Mouse (Mus musculus) cerebellum, adult 18-20 months (tissue): ENCODE measurements around the gene Serpinc1.
"Not testable (repeated sequence)": the region's sequence is repeated elsewhere in the genome, so short reads cannot be mapped to it uniquely, and the experiment has no call there.

Experiments used
- DNase-seq, 2 experiments: peaks; one replicate each; pipeline ENCODE4 v3.0.0; 2021

The Serpinc1 gene

DNA sequence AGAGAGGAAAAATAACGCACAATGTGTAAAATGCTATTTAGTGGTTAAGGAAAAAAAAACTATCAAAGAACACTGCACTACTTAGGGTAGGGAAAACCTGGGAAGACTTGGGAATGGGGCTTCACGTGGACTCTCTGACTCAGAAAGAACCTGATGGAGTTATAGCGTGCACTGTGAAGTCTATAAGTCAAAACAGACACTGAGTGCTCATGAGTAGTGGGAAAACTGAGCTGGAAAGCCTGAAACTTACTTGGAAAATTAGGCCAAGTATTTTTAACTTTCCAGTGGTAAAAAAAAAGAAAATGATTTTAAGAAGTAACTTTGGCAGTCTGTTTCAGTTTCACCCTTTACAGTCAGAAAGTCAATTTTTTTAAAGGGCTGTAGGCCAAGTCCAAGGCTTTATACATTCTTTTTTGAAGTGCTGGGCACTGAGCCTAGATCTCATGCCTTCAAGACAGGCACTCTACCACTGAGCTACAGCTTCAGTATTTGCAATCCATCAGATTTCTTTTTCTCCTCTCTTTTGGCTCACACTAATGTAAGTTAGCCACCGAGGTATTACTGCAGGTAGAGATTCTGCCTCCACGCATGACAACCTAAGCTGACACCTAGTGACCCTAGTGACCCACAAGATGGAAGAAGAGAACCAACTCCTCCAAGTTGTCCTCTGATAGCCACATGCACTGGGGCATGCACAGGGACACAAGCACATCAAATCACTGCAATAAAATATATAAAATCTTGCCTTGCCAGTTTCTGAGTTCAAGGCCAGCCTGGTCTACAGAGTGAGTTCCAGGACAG, 47.2 kb downstream of the Serpinc1 start:
- DNase-seq, result no peak

DNA sequence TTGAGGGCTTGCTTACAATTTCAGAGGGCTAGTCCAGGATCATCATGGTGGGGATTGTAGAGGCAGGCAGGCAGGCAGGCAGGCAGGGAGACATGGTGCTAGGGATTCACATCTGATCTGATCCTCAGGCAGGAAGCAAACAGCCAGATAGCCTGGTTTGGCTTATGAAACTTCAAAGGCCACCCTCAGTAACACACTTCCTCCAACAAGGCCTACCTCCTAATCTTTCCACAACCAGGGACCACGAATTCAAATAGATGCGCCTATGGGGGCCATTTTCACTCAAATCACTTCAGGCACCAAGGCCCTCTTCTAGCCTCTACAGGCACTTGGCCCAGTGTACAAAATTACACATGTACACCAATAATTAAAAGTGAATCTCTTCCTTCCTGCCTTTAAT, 48.8 kb downstream of the Serpinc1 start:
- DNase-seq, result no peak

DNA sequence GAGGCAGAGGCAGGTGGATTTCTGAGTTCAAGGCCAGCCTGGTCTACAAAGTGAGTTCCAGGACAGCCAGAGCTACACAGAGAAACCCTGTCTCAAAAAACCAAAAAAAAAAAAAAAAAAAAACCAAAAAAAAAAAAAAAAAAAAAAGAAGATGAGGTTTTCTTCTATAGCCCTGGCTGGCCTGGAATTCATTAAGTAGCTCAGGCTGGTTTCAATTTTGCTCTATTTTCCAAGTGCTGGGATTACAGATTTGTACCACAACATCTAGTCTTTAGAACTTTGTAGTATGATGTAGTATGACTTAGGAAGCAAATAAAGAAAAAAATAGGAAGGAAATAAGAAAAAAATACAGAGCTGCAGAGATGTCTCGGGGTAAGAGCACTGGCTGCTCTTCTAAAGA, 50.0 kb downstream of the Serpinc1 start:
- not testable (repeated sequence) for DNase-seq

DNA sequence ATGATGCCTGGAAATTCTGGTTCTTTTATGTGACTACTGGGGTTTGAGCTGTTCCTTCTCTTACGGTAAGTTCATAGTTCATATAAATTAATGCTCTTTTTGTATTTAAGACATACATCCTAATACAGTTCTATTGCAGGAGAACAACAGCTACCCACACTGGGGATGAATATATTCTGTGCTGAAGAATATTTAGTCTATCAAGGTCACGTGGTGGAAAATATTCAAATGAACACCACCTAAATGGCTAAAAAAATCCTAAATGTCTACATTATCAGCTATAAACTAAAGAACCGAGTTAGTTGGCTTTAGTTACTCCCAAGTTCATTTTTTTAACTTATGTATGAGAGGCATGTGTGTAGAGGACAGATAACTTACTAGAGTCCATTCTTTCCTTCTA, 51.7 kb downstream of the Serpinc1 start:
- DNase-seq, result no peak

DNA sequence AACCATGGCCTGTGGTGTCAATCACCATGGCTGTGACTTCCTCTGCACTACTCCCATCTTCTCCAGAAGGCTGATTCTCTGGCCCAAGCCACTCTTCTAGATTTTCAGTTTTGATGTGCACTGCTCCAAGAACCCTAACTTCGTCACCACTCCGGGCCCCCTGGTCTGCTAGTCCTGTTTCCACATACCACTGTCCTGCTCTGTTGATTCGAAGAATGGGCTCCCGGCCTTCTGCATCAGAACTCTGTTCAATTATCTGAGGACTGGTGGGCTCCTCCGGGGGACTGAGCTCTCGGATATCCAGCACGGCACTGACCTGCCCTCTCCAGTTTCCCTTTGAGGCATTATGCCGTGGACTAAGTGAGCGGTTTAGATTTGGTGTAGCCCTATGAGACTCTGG, 53.5 kb downstream of the Serpinc1 start:
- no peak for DNase-seq

DNA sequence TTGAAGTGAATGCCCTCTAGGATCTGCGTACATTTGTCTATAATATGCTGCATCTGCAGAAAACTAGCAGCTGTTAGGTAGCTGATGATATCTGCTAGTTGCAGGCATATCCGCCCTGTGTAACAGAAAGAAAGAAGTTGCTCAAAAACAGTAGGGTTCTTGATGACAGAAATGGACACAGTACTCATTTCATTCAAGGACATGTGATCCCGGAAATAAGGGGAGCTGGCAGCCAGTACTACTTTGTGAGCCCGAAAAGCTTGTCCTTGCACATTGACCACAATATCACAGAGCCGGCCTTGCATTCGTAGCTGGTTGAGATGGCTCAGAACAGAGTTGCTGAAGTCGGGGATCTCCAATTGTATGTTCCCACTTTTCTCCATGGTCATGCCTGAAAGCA, 54.0 kb downstream of the Serpinc1 start:
- peak in 1 of 2 experiments; percentile 7 for DNase-seq

DNA sequence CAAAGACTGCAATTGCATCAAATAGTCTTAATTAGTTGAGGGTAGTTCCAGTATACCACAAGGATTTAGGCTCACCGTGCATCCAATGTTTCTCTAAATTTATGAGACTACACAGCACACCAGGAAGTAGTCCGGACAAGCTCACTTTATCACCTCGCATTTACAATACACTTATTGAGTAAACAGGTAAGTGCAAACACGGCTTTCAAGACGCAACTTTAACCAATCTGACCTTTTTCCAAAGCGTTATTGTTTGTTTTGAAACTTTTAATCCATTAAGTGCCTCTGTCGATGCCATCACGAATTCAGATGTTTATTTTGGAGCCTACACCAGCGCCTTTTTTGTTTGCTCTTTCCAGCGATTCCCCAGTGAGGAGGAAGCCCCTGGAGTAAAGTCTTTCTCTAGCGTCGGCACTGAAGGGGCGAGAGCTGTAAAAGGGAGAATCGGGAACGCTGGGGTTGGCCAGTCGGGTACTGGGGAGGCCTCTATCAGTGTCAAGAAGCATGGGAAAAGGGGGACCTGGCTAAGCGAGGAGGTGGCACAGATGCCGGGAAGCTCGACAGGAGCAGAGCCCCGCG, 55.6 kb downstream of the Serpinc1 start:
- DNase-seq, result no peak

DNA sequence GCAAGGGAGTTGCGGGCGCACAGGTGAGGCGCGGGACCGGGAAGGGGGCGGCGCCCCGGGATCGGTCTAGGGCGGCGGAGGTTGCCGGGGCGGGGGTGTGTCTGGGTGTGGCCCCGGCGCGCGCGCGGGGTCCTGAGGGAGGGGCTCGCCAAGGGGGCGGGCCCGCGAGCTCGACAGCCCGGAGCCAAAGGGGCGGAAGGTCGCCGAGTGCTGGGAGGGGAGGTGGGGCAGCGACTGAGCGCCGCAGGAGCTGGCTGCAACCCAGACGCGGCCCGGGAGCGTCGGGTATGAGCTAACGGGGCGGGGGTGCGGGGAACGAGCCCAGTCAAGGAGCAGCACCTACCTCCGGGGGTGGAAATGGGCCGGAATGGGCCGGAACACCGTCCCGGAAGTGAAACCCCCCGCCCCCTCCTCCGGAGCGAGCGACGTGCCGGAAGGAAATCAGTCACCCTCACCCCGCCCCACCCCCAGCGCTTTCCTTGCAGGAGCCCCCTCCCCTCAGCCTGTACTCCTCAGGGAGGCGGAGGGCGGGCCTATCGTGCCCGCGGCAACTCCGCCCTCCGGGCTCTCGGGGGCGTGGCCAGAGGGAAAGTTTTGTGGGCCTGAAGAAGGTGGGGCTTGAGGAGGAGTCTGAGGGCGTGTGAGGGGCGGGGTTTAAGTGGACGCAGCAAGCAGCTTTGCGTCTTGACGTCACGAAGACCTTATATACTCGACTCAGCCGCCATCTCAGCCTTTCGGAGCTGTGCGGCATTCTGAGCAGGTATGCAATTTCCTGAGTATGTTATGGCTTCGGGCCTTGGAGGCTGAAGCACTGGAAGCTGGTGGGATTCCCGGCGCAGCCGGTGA, 56.3 kb downstream of the Serpinc1 start, which contains the start of gene Zbtb37:
TSS of gene Zbtb37 (minus strand) at position 415 of the 846 bp plus-strand sequence.
- peak; percentile 96 to 97 for DNase-seq

DNA sequence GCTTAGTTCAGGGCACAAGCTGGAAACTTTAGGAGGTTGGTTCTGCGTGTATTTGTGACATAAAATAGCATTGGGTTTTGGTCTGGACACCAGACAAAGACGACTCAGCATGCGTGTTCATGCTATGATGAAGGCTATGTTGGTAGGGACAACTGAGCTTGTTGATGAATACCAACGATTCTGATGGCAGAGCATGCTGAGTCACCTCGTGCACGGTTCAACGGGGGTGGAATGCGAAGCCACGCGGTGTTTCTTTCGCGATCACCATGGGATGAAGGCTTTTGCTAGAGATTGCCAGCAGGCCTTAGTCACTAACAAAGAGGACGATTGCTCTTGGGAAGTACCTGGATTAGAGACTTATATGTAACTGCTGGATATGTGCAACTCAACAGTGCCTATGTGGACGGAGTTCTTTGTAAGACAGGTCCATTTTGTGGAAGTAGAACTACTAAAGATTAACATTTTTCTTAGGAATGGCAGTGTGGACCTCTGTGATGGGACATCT, 56.9 kb downstream of the Serpinc1 start:
- peak in 1 of 2 experiments; percentile 38 for DNase-seq

DNA sequence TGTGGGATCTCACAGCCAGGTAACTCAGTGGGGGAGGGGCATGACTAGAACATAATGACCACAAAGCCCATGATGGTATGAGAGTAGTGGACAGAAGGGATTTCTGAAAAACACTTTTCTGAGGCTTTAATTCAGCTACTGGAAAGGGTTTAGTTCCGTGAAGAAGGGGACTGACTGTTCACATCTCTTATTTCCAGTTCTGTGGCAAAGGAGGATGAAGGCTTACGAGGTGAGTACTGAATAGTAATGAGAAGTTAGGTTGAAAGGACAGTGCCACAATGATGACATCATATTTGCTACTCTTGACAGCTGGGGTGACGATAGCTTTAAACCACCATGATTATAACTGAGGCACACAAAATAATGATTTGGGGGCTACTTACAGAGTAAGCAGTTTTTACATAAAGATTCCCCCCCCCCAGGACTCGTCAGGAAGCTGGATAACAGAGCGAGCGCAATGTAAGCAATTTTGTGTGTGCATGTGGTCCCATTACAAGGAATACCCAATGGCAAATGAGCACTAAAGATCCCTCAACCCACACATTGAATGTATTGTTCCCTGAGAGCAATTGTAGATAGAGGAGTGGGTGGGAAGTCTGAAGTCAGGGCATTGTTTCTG, 57.5 kb downstream of the Serpinc1 start:
- peak; percentile 11 to 35 for DNase-seq

DNA sequence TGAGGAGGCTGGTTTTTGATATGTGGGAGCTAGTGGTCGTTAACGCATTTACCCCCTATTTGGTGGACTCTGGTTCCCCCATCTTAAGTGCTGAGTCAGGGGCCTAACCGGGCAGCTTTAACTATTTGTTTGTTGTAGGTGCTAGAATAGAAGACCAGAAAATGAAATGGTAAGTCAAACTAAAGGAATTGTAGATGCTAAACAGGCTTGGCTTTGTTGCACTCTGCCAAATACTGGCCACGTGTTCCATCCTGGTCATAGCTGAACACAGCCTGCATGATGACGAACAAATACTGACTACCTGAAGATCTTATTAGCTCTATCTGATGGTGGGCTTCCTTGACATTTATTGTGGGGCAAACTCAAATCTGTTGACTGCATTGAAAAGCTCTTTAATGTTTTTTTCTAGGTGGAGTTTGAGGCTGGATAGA, 58.0 kb downstream of the Serpinc1 start:
- DNase-seq, result peak; percentile 10 to 12

DNA sequence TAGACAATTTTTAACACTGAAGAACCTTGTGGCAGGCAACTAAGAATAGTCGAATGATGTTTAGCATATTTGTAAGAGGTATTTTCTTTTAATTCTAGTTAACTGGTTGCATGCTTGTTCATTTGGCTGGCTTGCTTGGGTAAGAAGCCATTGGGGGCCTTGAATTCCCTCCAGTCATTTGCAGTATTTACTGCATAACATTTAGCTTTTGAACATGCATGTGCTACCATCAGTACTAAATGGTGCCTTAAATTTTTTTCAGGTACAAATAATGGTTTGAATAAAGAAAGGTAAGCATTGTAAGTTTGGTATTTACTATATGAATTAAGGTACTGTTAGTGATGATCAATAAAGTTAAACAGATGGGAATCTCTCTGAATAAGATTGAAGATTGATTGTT, 58.6 kb downstream of the Serpinc1 start:
- no peak for DNase-seq

DNA sequence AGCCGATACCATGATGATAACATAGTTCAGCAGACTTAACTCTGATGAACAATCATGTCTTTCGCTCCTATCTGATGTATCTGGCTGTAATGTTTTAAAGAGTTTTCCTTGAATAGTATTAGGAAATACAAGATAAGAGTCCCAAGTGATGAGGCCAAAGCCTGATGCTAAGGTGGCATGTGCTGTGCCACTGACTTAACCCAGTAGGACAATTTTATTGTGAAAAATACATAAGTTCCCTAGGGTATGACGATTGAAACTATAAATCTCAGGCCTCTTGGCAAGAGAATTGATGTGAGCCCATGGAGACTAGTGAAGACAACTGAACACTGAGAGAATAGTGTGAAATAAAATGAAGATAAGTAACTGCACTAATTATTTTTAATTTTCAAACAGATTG, 59.2 kb downstream of the Serpinc1 start:
- no peak for DNase-seq

DNA sequence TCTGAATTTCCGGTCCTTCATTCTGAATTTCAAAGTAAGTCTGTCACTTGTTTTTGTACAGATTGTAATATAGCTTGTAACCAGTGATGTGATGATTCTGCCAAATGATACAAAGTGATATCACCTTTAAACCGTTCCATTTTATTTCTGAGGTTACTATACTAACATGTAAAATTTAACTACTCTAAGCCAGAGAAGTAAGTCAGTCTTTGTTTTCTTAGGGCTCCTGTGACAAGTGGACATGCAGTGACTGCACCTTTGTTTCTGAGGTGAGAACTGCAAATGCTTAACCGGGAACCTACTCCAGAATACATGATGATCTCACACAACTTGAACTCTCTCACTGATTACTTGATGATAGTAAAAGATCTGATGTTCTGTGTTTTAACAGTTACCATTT, 59.6 kb downstream of the Serpinc1 start:
- no peak for DNase-seq

DNA sequence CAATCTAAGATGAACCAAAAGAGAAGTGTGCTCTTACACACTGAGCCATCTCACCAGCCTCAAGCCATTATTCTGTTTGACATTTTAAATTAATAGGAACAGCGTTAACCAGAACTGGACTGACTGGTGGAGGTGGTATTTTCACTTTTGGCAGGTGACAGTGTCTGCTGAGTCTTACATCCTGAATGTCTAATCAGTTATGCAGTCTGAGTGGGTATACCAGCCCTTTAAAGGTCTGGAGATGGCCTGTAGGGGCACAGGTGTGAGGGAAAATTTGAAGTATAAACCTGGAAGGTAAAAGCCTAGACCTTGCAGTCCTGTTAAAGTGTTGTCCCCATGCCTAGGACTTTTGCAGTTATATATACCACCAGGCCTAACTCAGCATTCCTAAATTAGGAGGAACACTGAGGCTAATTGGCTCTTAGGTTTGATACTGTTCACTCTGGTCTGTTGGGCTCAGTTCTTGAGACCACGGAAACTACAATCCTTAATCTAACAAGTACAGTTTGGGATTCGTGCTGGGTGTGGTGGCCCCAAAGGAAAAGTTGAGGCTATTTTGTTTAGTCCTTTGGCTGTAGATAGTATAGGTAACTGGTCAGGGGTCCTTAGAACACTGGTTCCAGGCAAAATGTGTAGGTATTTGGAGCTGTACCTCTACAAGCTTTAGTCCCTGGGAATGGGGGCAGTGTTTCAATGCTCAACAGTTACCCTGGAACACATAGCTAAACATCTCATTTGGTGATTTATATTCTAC, 60.8 kb downstream of the Serpinc1 start:
- DNase-seq, result no peak

DNA sequence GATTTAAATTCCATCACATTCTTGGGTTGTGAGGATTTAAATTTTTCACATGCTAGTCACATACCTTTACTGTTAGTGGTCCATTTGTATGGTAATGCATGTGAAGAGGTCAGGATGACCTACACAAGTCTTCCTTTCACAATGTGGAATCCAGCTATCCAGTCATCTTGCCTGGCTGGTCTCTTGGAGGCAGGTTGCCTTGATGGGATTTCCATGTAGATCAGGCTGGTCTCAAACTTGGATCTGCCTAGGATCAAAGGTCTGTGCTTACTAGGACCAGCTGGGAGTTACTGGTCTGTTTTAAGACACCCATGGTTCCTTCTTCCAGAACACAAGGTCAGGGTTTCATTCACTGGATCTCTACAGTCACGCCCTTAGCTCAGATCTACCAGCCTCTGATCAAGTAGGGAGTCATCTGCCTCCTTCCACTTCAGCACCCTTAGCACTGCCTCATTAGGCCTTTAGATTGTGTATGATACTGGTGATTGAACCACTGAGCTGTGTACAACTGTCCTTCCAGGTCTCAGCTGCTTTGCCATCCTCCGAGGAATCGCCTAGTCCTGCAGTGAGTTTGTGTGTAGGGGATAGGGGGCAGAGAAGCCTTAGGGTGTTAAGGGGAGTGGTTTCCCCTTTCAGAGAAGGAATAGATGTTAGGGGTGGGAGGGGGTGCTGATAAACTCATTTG, 61.5 kb downstream of the Serpinc1 start:
- no peak for DNase-seq

DNA sequence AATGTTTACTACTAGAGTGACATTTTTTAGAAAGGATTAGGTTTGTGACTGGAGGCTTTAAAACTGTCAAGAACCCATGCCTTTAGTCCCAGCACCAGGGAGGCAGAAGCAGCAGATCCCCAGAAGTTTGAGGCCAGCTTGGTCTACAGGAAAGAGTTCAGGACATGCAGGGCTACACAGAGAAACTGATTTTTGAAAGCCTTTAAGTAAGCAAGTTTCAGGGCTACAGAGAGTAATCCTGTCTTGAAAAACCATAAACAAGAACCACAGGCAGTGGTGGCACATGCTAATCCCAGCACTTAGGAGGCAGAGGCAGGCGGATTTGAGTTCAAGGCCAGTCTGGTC, 62.0 kb downstream of the Serpinc1 start:
- no peak for DNase-seq

DNA sequence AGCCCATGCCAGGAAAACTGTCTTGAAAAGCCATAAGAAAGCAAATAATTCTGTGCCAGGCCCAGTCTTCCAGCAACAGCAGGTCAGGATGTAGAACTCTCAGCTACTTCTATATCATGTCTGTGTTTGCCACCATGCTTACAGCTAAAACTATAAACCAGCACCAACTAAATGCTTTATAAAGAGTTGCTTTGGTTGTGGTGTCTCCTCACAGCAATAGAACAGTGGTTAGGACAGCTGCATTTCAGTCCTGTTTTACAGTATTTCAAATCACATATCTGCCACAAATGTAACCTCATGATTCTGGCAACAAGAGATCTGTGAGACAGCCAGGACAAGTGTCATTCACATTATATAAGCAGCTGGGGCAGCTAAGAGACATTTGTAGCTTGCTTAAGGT, 62.5 kb downstream of the Serpinc1 start:
- DNase-seq, result no peak

DNA sequence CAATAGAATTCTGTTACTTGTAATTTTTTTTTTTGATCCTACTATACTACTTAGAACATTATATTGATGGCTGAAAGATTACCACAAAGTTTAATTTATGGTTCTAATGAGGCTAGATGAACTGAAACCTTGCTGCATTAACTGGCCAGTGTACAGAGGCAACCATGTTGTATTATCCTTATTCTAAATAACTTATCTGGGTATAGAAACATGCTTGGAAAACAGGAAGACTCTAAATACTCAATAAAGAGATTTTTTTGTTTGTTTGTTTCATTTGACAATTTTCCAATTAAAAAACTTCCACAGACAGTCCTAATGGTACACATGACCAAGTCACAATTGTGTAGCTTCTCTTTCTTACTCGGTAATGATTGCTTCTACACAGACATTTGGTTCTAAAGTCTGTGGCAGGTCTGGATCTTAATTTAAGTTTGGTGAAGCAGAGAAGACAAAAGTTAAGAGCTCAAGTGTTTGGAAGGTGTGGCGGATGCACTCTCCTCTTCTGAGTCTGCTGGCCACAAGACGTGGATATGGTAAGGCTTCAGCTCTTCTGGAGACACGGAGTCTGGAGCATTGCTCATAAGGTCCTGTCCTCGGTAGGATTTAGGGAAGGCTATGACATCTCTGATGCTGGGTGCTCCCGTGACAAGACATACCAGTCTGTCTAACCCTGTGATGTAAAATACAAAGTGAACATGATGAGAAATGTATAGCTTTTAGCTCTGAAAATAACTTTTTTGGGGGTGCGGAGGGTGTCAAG, 63.1 kb downstream of the Serpinc1 start:
- DNase-seq, result no peak

DNA sequence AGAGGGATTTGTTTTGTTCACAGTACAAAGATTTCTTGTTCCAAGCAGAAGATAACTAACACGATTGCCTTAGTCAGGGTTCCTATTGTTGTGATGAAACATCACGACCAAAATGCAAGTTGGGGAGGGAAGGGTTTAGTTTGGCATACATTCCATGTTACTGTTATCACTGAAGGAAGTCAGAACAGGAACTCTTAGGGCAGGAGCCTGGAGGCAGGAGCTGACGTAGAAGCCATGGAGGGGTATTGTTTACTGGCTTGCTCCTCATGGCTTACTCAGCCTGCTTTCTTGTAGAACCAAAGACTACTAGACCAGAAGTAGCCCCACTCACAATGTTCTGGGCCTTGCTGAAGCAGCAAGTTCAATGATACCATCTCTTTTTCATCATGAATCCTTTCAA, 68.6 kb downstream of the Serpinc1 start:
- no peak for DNase-seq
